Mouse (Mus musculus): ENCODE measurements at regions not wholly inside any gene's neighbourhood (a gene's known extent, or its start where the extent isn't known, plus 50 kb on each side); places are given as distances from the start of the nearest gene placed in this dataset.

GRCm38 (mm10) chr8:26835616-26836015 lies 141.5 kb upstream of the Zfp703 start:
- Histone ChIP-seq H3K4me3 (ENCODE audit: insufficient read depth, low read length) (no peak overlapping the region), H3K4me1 (ENCODE audit: control insufficient read depth, insufficient read depth, low read length) (peaks cover 23% of the 10 kb centered on the region), H3K27ac (ENCODE audit: insufficient read depth, low read depth, low read length) (0 out of 2 replicates have a peak overlapping the region, but pooled peaks have one; percentile 4)
- TF ChIP-seq CTCF (IDR thresholded peaks at IDR 0.05; ENCODE audit: low read depth, low read length) (no peak), POLR2A (IDR thresholded peaks at IDR 0.05; ENCODE audit: borderline replicate concordance, low read depth, low read length) (no peak)

GRCm38 (mm10) chr8:26836552-26836951 lies 140.6 kb upstream of the Zfp703 start:
- TF ChIP-seq CTCF (IDR thresholded peaks at IDR 0.05; ENCODE audit: low read depth, low read length) (no peak), POLR2A (IDR thresholded peaks at IDR 0.05; ENCODE audit: borderline replicate concordance, low read depth, low read length) (no peak)
- peaks cover 23% of the 10 kb centered on the region for H3K4me1 ChIP-seq (ENCODE audit: control insufficient read depth, insufficient read depth, low read length)
- H3K27ac ChIP-seq (ENCODE audit: insufficient read depth, low read depth, low read length): no peak overlapping the region
- no peak overlapping the region for H3K4me3 ChIP-seq (ENCODE audit: insufficient read depth, low read length)

GRCm38 (mm10) chr8:26840286-26840685 lies 136.8 kb upstream of the Zfp703 start:
- peaks cover 14% of the 10 kb centered on the region for H3K4me1 ChIP-seq (ENCODE audit: control insufficient read depth, insufficient read depth, low read length)
- H3K27ac ChIP-seq (ENCODE audit: insufficient read depth, low read depth, low read length): no peak overlapping the region
- no peak overlapping the region for H3K4me3 ChIP-seq (ENCODE audit: insufficient read depth, low read length)
- no peak for TF ChIP-seq POLR2A (IDR thresholded peaks at IDR 0.05; ENCODE audit: borderline replicate concordance, low read depth, low read length)
- no peak for TF ChIP-seq CTCF (IDR thresholded peaks at IDR 0.05; ENCODE audit: low read depth, low read length)

- H3K4me3 ChIP-seq (ENCODE audit: insufficient read depth, low read length): no peak overlapping the region
- no peak overlapping the region for H3K27ac ChIP-seq (ENCODE audit: insufficient read depth, low read depth, low read length)
- H3K4me1 ChIP-seq (ENCODE audit: control insufficient read depth, insufficient read depth, low read length): peaks cover 8% of the 10 kb centered on the region
- no peak for TF ChIP-seq POLR2A (IDR thresholded peaks at IDR 0.05; ENCODE audit: borderline replicate concordance, low read depth, low read length)
- no peak for TF ChIP-seq CTCF (IDR thresholded peaks at IDR 0.05; ENCODE audit: low read depth, low read length)
Measured at GRCm38 (mm10) chr8:26840745-26841680, 136.1 kb upstream of the Zfp703 start.

GRCm38 (mm10) chr8:26843714-26844113 lies 133.4 kb upstream of the Zfp703 start:
- Histone ChIP-seq H3K27ac (ENCODE audit: insufficient read depth, low read depth, low read length) (no peak overlapping the region), H3K4me3 (ENCODE audit: insufficient read depth, low read length) (no peak overlapping the region), H3K4me1 (ENCODE audit: control insufficient read depth, insufficient read depth, low read length) (peaks cover 4% of the 10 kb centered on the region; the same call in 1 of the 2 replicates)
- no peak for TF ChIP-seq POLR2A (IDR thresholded peaks at IDR 0.05; ENCODE audit: borderline replicate concordance, low read depth, low read length)
- no peak for TF ChIP-seq CTCF (IDR thresholded peaks at IDR 0.05; ENCODE audit: low read depth, low read length)

- TF ChIP-seq CTCF (IDR thresholded peaks at IDR 0.05; ENCODE audit: low read depth, low read length) (no peak), POLR2A (IDR thresholded peaks at IDR 0.05; ENCODE audit: borderline replicate concordance, low read depth, low read length) (no peak)
- Histone ChIP-seq H3K27ac (ENCODE audit: insufficient read depth, low read depth, low read length) (no peak overlapping the region), H3K4me3 (ENCODE audit: insufficient read depth, low read length) (no peak overlapping the region), H3K4me1 (ENCODE audit: control insufficient read depth, insufficient read depth, low read length) (peaks cover 4% of the 10 kb centered on the region; the same call in 1 of the 2 replicates)
Measured at GRCm38 (mm10) chr8:26844132-26844808, 132.9 kb upstream of the Zfp703 start.

- TF ChIP-seq POLR2A (IDR thresholded peaks at IDR 0.05; ENCODE audit: borderline replicate concordance, low read depth, low read length): no peak
- no peak for TF ChIP-seq CTCF (IDR thresholded peaks at IDR 0.05; ENCODE audit: low read depth, low read length)
Measured at GRCm38 (mm10) chr8:26844809-26845143, 132.3 kb upstream of the Zfp703 start.

GRCm38 (mm10) chr8:26845481-26846194 lies 131.5 kb upstream of the Zfp703 start:
- TF ChIP-seq POLR2A (IDR thresholded peaks at IDR 0.05; ENCODE audit: borderline replicate concordance, low read depth, low read length) (no peak), CTCF (IDR thresholded peaks at IDR 0.05; ENCODE audit: low read depth, low read length) (no peak)
- peaks cover 4% of the 10 kb centered on the region; the same call in 1 of the 2 replicates for H3K4me1 ChIP-seq (ENCODE audit: control insufficient read depth, insufficient read depth, low read length)
- no peak overlapping the region for H3K27ac ChIP-seq (ENCODE audit: insufficient read depth, low read depth, low read length)
- no peak overlapping the region for H3K4me3 ChIP-seq (ENCODE audit: insufficient read depth, low read length)

More at GRCm38 (mm10) chr8:26844809-26845143, 132.3 kb upstream of the Zfp703 start:
- Histone ChIP-seq H3K27ac (ENCODE audit: insufficient read depth, low read depth, low read length) (no peak overlapping the region), H3K4me3 (ENCODE audit: insufficient read depth, low read length) (no peak overlapping the region), H3K4me1 (ENCODE audit: control insufficient read depth, insufficient read depth, low read length) (peaks cover 4% of the 10 kb centered on the region; the same call in 1 of the 2 replicates)

GRCm38 (mm10) chr8:26847009-26847408 lies 130.1 kb upstream of the Zfp703 start:
- Histone ChIP-seq H3K4me1 (ENCODE audit: control insufficient read depth, insufficient read depth, low read length) (peaks cover 4% of the 10 kb centered on the region; the same call in 1 of the 2 replicates), H3K27ac (ENCODE audit: insufficient read depth, low read depth, low read length) (no peak overlapping the region), H3K4me3 (ENCODE audit: insufficient read depth, low read length) (no peak overlapping the region)
- TF ChIP-seq CTCF (IDR thresholded peaks at IDR 0.05; ENCODE audit: low read depth, low read length) (no peak), POLR2A (IDR thresholded peaks at IDR 0.05; ENCODE audit: borderline replicate concordance, low read depth, low read length) (no peak)
